Mouse (Mus musculus) testis, postnatal 10 days (tissue): ENCODE data around the gene Kif5c.

ENCODE experiments used
- DNase-seq: peaks from one replicate; pipeline ENCODE4 v3.0.0; 2021; ENCODE audit warnings: low spot score

The Kif5c gene

DNA sequence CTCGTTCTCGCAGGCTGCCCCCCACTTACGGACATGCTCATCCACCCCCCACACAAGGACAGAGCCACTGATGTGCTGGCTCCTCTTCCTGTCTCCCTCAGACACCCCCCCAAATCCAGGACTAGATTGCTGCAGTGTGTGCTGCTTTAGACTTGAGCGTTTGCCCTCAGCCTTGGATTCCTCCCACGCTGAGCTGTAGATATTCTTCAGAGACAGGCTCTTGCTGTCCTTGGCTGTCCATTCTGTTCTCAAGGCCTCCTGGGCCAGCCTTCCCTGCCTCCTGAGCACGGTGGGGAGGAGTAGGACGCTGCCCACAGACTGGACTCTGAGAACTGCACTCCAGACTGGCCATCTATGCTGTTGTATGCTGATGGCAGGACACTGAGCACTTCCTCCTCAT lies 127.8 kb downstream of the Kif5c start:
- peak; percentile 68 for DNase-seq

DNA sequence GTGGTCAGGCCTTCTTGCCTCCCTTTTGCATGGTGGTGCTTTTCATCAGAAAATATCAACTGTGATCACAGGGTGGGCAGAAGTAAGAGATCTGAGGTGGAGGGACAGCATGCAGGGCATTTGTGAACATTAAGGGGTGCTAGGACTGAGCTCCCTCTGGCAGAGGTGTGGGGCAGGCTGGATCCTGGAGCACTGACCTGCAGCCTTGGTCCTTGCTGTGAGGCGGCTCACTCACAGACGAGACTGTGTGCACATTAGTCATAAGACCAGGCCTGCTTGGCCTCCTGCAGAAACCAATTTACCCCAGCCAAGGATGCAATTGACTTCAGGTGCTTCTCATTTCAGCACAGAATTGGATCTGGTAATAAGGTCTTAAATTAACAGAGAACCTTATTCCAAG lies 128.6 kb downstream of the Kif5c start:
- DNase-seq = no peak

DNA sequence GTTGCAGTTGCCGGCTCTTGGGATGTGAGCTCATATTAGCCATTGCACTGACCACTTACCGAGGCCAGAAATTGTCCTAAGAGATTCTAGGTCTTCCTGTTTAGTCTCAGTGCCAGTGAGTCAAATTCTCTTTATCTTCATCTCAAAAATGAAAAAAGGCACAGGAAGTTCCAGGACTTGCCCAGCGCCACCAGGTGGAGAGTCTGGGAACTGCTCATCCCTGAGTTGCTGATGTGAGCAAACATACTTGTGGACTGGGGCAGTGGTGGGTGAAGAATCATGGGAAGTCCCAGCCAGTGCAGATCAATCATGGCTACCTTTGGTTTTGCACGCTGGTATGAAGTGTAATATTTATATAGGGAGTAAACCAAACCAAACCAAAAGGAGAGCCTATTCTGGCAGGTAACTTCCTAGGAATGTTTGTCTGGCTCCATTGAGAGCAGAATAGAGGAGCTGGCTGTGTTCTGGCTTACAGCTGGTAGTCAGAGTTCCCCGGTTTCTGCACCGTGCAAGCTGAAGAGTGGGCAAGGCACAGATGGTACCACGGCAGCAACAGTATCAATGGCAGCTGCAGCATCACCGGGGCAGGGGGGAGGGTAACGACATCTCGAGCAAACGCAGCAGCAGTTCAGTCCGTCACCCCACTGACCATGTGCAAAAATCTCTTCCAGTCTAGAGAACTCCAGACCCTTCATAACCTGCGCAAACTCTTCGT lies 129.7 kb downstream of the Kif5c start:
- peak; percentile 80 for DNase-seq

DNA sequence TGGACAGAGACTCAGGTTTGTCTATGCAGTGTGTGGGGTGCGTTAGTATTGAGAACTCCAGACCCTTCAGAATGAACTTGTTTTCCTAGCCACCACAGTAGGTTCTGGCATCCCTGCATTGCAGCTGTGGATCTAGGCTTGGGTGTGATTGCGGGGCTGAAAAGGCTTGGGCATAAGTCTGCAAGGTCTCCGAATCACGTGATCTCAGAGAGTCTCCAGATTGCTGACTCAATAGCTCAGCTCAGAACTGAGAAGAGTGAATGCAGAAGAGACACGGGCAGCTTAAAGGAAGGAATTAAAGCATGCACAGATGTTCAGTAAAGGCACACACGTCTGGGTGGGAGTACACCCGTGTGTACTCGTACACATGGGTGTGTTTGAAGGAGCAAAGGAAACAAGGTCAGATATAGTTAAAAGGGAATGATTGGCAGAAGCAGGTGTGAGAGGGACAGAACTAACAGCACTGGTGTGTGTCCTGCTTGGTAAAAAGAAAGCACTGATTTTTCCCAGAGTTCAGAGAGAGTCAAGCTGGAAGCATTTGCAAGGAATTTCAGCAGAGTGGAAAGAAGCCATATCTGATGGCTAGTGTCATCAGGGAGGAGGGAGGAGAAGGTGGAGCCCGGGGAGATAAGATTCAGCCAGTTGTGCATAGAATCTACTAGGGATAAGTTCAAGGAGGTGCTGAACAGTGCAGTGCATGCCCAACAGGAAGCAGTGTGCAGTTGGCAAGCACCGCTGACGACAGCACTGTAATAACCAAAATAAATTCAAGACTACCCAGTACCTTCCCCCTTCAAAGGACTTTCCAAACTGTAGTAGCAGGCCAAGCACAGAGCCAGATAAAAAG lies 130.9 kb downstream of the Kif5c start:
- DNase-seq = no peak

DNA sequence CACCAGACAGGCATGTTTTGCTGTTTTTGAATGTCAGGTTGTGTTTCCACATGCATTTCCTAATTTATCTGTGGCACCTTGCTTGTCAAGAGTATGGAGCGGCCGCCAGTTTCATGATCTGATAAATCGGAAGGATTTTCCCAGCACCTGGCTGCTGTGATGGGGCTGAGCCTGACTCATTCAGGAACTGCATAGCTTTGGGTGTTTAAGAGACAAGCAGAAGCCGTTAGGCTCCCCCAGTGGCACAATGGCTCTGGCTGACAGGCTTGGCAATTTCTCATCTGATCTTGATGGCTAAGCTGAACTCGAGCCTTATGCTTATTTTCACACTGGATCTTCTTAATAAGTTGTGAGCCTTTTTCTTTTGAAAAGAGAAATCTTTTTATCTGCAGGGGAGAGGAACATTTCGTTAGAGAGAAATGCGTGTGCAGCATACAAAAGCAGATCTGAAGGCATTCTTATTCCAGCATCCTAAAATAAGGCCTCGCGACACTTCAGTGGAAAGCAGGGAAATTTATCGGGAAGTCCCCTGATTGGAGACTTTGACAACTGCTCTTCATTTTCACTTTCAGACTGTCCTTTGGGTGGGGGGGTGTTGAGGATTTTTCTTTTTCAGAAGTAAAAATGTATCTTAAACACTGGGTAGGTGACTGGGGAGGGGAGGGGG lies 132.6 kb downstream of the Kif5c start:
- DNase-seq = no peak

DNA sequence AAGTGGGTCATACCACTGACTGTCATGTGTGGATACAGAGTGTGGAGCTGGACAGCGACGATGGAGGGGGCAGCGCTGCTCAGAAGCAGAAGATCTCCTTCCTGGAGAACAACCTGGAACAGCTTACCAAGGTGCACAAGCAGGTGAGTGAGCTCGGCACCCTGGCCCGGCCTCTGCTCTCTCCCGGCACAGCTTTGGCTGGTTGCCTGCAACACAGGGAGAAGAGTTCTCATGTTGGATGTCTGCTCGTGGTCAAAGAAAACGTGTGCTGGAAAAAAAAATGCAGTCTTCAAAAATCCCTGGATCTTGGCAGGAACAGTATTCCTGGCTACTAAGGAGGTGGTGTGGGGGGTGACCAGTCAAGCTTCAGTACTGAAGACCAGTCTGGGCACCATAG lies 133.1 kb downstream of the Kif5c start:
- no peak for DNase-seq

DNA sequence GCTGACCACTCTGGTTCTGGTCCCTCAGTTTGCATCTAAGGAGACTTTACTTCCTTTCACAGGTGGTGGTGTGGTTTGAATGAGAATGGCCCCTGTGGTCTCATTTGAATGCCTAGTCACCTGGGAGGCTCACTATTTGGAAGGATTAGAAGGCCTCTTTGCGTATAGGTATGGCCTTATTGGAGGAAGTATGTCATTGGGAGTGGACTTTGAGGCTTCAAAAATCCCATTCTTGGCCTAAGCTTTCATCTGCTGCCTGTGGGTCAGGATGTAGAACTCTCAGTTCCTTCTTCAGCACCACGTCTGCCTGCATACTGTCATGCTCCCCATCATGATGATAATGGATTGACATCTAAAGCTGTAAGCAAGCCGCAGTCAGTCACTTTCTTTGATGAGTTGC lies 134.0 kb downstream of the Kif5c start:
- no peak for DNase-seq

DNA sequence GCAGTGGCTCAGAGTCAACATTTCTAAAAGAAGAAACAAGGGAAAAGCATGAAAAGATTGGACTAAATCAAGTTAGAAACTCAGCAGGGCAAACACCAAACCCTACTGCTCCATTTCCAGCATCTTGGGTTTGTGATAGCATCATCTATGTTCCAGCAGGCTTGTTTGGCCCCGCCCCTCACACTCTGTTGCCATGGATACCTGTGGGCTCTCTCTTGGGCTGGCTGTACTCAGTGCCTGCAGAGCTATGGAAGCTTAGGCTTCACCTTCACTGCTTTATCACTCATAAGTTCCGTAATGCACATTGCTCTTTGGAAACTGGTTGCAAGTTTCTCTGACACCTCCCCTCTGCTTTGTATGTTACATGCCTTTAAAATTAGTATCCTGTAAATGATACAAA lies 136.0 kb downstream of the Kif5c start:
- DNase-seq = no peak

DNA sequence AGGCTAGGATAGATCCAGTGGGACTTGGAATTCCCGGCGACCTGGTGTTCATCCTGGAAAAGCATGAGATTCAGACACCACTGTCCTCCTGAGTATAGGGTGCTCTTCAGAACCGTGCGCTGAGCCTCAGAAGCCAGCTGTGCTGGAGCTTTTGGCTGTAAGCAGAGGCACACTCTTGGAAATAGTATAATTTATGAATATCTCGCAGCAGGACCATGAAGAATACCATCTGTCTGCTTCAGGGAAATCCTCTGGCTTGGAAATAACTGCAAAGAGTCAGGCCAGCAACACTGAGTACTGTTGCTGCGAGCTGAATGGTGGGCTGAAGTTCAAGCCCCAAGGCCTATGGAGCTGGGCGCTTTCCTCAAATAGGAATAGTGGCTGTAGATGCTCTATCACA lies 138.5 kb downstream of the Kif5c start:
- no peak for DNase-seq

DNA sequence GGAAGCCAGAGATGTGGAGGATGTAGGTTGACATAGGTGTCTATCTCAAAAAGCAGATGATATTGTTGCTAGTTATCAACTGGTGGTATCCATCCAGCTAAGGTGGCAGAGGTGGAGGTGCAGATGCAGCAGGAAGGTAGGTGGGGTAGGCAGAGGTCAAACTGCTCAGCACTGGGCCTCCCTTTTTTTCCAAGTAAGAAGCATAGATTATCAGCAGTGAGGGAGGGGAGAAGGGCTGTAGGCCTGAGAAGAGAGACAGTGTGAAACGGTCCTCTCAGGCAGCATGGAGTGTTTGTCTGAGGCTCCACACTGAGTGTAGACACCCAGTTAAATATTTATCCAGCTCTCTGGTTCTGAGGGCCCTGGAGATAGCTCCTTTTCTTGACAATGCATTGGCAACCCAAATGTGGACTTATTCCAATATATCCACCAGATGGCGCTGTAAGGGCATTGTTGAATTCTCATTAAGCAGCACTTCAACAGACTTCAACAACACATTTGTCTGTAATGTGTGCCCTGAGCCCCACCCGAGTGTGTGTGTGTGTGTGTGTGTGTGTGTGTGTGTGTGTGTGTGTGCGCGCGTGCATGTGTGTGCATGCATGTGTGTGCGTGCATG lies 145.3 kb downstream of the Kif5c start:
- DNase-seq = no peak

DNA sequence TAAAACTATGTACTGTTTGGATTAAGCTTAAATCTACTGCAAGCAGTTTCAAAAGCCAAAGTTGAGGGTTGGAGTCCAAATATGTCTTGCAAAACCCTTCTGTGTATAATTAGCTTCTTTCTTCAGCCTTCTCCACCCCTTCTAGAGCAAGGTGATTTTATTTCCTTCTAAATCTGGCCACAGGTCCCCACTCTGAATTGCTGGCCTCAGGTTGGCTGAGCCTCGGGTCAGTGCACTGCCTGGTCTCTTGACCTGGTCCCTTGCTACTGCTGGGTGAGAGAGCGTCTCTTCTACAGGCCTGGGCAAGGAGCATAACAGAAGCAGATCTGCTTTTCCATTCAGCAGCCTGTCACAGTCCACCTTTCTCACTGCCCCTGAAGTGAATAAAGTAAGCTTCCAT lies 149.8 kb downstream of the Kif5c start:
- DNase-seq = no peak

DNA sequence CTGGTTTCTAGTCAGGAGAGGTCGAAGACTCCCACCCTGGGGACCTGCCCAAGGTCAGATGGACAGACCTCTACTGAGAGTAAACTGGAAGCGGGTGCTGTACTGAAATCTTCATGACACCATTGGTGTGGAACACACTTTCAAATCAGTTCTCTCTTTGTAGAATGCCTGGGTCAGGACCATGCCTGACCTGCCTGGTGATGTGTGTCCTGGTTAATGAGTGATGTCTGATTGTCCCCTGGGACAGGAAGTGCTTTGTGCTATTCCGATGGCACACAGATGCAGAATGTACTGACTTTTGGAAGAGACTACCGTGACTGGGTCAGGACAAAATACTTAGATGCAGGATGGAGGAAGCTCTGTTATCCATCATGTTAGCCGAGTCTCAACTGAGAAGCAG lies 151.3 kb downstream of the Kif5c start:
- DNase-seq = no peak

DNA sequence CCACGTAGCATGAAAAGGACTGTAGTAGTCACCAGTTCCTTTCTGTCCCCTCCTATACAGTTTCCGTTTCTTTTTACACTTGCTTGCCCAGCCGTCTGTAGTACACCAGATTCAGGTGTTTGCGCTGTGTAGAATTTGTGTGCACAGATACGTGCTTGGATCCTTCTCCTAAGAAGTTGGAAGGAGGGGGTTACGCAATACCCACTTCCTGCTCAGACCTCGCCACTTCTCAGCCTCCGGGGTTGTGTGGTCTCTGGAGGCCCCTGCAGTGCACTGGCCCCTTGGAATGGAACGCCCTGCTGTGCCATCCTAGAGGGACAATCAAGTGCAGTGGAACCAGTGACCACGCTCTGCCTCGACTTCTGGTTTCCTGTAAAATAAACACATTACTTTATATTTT lies 152.1 kb downstream of the Kif5c start:
- no peak for DNase-seq

DNA sequence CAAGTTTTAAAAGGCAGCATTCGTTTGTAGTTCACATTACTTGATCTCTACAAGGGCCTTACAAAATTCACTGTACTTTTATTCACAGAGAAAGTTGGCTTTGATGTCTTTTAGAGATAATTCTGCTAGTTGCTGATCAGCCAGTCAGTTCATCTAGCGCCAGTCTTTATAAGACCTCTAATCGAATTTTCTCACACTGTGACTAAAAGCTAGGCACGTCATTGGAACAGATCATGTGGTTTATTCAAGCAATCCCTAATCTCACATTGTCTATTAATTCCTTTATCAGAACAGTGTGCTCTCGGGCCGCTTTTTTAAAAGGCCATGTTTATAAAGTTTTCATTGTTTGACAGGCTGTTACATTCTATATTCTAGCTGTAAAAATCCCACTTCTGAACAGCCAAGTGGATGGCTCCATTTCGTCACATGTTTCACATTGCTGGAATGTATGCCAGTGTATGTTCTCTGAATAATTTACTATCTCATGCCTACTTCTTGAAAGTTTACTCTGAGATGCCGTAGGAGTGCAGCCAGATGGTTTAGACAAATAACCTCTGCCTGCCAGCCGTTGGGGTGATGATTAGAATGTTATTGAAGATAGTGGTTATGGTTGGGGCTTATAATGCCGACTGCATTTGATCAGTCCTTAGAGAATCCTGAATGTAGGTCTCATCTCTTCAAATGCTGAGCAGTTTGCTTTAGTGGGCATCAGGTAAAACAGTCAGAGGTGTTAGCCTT lies 154.3 kb downstream of the Kif5c start:
- DNase-seq = no peak

DNA sequence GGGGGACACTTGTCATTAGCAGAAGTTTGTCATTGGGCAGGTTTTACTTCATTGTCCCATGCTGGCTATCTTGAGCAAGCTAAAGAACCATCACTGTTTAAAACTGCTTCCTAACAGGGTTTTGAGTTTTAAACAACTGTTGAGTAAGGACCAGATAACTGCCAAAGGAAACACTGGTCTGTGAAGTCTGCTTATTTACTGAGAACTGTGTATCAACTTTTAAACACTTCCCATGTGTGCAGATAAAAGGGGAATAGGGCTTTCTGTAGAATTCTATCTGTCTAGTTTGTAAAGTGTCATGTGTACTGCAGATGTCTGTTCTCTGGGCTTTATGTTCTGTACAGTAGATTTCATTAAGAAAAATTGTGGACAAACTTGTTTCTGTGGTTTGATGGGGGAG lies 155.1 kb downstream of the Kif5c start:
- DNase-seq = no peak

DNA sequence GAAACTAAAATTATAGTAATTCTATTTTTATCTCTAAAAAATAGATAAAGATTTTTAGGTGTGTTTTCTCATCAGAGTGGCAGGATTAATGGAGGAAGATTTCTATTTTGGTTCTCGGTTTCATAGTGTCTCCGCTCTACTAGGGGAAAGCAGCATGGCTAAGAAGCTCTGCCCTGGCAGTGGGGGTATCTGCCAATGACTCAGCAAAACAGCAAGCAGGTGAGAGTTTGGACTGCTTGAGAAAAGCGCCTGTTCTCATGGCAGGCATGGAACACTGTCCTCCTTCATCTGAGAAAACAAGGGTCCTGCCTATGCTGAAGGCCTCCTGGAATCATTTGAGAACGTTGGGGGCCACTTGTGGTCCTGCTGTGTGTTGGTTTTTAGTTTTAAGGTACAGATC lies 156.1 kb downstream of the Kif5c start:
- no peak for DNase-seq

DNA sequence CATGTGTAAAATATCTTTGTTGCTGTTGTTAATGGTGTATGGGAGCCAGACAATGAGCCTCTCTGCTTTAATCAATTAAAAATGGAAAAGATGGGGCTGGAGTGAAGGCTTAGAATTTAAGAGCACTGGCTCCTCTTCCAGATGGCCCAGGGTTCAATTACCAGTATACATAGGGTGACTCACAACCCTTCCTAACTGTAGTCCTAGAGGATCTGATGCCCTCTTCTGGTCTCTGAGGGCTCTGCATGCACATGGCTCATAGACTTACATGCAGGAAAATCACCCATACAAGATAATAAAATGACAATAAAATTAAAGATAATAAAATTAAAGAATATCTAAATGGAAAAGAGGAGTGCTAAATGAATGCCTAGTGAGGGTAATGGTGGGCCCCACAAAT lies 156.6 kb downstream of the Kif5c start:
- no peak for DNase-seq

DNA sequence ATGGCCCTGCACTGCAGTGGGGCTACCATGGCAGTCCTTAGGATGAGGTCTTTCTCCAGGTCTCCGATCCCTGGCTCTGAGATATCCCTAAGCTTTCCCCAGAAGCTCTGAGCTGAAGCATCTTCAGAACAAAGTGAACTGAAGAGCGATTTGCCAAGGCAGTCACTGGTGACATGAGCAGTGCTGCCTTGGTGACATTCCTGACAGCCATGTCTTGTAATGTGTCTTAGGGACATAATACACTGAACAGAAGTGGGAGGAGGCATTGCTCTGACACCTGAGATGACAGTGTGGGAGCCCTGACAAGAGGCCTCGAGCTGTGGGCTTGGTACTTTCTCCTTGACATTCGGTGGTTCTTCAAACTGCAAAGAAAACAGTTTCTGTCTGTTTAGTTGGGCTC lies 157.3 kb downstream of the Kif5c start:
- no peak for DNase-seq

DNA sequence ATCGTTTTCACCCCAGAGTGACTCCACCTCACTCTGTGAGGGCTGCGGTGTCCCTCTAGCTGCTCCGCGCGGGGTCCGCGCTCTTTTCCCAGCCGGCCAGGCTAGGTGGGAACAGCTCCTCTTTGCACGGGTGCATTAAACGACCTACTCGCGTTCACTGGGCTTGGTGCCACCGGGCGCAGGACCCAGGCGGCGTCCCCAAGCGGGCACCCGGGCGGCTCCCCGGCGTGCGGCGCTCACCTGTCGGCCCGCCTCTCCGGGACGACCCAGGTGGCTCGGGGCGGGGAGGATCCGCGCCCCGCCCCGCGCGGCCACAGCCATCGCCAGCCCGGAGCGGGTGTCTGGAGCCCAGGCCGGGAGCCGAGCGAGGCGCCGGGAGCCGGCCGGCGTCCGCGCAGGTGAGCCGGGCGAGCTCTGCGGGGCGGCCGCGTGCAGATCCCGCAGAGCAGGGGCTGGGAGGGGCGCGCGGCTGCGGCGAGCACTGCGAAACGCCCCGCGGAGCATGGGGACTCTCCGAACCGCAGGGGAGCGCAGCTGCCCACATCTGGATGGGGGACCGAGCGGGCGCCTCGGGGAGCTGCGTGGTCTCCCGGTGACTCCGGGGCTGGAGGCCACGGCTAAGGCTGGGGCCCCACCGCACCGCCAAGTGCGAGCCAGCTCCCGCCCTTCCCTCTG lies 168.4 kb downstream of the Kif5c start, which contains the start of gene Lypd6b:
TSS of gene Lypd6b (plus strand) at position 313 of the 675 bp plus-strand sequence.
- no peak for DNase-seq

DNA sequence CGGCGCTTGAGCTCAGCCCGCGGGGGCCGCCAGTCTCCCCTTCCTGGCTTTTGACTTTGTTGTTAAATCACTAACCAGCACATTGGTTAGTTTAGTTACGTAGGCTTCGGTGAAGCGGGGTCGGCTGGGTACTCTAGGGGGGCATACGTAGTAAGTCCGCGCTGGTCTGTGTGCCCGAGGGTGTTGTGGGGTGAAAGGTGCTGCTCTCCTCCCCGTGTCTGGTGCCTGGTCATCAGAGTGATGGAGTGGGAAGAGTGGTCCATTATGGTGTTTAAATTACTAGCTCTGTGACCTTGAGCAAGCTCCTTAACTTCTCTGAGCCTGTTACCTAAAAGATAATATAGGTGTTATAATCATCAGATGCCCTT lies 168.9 kb downstream of the Kif5c start:
- DNase-seq = no peak

DNA sequence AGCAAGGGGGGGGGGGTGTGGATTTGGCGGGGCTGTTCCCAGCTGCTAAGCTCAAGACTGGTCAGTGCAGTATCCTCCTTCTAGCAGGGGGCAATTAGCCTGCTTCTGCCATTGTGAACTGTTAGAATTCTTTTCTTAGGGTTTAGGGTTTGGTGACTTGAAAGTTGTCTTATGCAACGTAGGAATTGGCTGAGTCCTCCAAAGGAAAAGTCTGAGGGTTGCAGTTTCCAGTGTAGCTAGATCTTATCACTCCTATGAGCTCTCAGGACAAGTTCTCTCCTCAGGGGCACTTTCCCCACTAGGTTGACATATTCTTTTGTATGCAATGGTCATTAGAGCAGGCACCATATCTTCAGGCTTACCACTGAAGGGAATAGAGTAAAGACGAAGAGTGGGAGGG lies 169.5 kb downstream of the Kif5c start:
- DNase-seq = no peak
